Mouse (Mus musculus): ENCODE data around the gene Snx9.

GRCm38 (mm10) chr17:5870002-5870401 is 28.9 kb downstream of the Snx9 start:
- no peak for TF ChIP-seq TBP (IDR thresholded peaks at IDR 0.05; ENCODE audit: low read depth, low read length)
- TF ChIP-seq POLR2AphosphoS2 (IDR thresholded peaks at IDR 0.05; ENCODE audit: low read length) = no peak
- no peak for TF ChIP-seq MEF2A (IDR thresholded peaks at IDR 0.05; ENCODE audit: extremely low read depth, insufficient replicate concordance, low read depth, low read length, poor library complexity, severe bottlenecking)
- TF ChIP-seq TAL1 (IDR thresholded peaks at IDR 0.05; ENCODE audit: low read length) = no peak
- TF ChIP-seq MAX (IDR thresholded peaks at IDR 0.05; ENCODE audit: low read length) = no peak
- TF ChIP-seq CTCF (IDR thresholded peaks at IDR 0.05 in 2 of 3, conservative IDR thresholded peaks at IDR 0.05 in 1 of 3; ENCODE audit: control insufficient read depth in 1 of 3, insufficient read depth in 1 of 3, low read depth in 2 of 3, low read length in 3 of 3, poor library complexity in 1 of 3, severe bottlenecking in 1 of 3) = no peak
- TF ChIP-seq EP300 (IDR thresholded peaks at IDR 0.05; ENCODE audit: low read depth in 1 of 2, low read length in 2 of 2) = no peak
